Mouse (Mus musculus): ENCODE measurements at regions not wholly inside any gene's neighbourhood (a gene's known extent, or its start where the extent isn't known, plus 50 kb on each side); places are given as distances from the start of the nearest gene placed in this dataset.

- no peak for DNase-seq (ENCODE audit: low spot score in 2 of 2)
Measured at GRCm38 (mm10) chr15:97127771-97128170, 72.0 kb upstream of the Slc38a4 start.

DNA sequence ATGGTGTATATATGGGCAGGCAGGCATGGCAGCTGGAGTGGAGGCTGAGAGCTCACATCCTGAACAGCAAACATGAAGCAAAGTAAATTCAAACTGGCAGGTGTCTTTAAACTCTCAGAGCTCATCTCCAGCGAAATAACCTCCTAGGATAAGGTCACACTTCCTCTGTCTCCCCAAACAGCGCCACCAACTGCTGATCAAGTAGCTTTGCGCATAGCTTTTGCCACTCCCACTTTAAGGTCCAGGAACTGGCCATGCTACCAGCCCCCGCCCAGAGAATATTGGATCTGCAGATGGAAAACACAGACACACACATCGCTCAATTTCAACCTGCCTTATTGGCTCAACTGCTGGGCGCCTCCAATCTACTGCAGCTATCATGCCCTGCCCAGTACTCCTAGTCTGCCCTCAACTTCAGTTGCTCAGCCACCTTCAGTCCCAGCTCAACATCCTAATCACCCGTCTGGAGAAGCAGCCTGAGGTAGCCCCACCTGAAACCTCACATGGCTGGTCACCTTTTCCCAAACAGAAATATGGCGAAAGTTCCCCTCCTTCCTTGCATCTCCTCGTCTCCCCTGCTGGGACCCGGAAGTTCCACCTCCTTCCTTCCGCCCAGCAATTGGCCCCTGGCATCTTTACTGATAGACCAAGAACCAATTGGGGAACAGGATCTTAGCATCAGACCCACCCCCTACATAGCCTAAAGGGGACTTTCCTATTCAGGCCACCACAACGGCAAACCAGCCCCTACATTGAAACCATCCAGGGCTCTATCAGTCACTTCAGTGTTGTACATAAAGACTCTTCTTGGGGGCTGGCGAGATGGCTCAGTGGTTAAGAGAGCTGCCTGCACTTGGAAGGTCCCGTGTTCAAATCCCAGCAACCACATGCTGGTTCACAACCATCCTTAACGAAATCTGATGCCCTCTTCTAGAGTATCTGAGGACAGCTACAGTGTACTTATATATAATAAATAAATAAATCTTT lies 70.4 kb upstream of the Slc38a4 start:
- DNase-seq (ENCODE audit: low spot score in 2 of 2), result no peak

DNA sequence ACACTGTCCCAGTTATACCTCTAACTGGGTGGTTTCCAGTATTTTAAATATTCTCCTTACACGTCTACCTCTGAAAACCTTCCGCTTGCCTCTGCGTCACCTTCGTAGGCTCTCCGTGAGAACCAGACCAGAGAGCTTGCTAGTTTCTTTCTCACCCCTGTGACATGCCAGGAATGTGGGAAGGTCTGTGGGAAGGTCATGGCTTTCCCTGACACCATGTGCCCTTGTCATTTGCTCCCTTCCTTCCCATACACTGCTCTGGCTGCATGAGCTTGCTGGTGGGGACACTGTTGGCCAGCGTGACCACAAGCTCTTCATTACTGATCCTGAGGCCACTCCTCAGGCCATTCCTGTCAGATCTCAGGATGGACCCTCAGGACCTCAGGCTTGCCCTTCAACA lies 66.5 kb upstream of the Slc38a4 start:
- no peak for DNase-seq (ENCODE audit: low spot score in 2 of 2)

DNA sequence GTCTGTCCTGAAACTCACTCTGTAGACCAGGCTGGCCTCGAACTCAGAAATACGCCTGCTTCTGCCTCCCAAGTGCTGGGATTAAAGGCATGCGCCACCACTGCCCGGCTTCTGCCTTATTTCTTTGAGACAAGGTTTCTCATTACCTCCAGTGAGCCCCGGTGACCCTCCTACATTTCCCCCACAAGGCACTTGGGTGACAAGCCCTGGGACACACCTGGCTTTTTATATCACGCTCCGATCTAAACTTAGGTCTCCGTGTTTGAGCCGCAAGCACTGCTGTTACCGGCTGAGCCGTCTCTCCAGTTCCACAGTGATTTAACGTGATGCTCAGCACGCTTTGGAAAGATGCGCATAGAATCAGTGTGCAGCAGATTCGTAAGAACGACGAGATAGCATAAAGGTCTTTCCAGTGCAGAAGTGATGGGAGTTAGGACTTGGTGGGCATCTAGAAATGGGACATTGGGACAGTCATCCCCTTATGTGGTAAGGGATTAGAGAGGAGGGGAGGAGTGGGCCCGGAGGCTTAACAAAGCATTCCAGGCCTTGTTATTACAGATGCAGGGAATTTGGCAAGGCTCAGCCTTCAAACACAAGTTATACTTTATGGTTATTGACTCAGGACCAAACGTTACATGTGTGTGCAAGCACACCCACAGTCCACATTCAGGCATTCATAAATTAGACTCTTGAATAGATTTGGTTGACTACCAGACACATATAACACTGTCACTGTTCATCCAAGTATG lies 56.9 kb upstream of the Slc38a4 start:
- DNase-seq (ENCODE audit: low spot score in 2 of 2), result no peak

DNA sequence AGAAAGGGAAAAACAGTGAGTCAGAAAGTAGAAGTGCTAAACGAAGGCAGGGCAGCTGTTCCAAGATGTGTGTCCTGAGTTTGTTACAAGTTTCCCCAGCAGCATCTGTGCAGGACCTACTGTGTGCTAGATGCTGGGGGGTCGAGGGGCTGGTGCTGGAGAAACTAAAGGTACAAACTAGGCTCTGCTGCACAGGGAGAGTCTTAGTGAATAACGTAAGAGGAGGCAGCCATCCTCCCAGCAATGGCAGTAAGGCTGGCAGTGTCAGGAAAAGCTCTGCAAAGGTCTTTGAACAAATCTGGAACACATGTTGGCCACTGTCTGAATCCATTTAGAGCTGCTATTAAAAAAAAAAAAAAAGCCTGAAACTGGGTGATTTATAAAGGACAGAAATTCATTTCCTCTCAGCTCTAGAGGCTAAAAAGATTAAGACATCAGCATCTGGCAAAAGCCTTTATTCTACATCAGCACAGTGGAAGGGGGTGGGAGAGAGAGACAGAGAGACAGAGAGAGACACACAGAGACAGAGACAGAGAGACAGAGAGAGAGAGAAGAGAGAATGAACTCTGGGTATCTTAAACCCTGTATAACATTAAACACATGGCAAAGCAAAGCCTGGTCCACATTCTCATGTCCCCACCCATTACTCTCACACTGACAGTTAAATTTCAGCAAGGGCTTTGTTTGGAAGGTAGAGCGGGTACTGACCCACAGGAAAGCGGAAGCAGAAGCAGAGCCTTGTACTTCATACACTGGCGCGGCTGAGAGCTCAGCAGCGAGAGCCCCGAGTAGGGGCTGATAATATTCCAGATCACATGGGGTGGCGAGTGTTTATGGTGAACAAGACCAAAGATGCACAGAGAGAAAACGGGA lies 55.8 kb upstream of the Slc38a4 start:
- DNase-seq (ENCODE audit: low spot score in 2 of 2), result no peak

DNA sequence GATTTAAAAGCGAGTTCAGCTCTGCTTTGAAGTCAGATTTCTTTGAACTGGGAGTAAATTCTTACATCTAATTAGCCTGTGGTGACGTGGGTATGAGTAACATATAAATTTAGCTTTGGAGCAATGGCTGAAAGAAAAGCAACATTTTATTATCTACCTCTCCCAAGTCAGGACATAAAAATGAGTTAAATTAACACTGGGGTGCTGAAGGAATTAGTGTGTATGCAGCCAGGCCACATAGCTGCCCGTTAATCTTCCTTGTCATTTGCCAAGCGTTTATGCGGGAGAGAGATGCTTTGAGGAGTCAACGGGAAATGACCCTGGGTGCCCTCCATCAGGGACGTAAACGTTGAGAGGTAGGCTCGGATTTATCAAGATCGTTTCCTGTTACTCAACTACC lies 52.0 kb upstream of the Slc38a4 start:
- DNase-seq (ENCODE audit: low spot score in 2 of 2), result no peak

- DNase-seq (ENCODE audit: low spot score in 2 of 2), result no peak
Measured at GRCm38 (mm10) chr15:97106556-97106955, 50.8 kb upstream of the Slc38a4 start.

Data from cerebellum, postnatal 4 days (tissue).